Mouse (Mus musculus) lung, embryonic 14.5 days (tissue): Measurements from ENCODE around the gene Adamtsl5. TPM values are rescaled to one million over a fixed set of nuclear protein-coding genes. Genes with fewer than 3 reads are reported as not detected.

ENCODE experiments used
- ATAC-seq: fragments of 200-750 bp; cut with Nextera tagmentation; 2 replicates; pipeline ENCODE4 v1.8.0; 2017; ENCODE audit warnings: mild to moderate bottlenecking, moderate TSS enrichment, moderate library complexity; ENCODE audit not compliant: insufficient read depth
- DNase-seq: peaks from one replicate; pipeline ENCODE4 v3.0.0-alpha.2; 2015
- H3K27ac ChIP-seq: fragments of 300-500 bp; sonication (generic); 2 replicates; pipeline ENCODE4 v1.5.1; 2014; ENCODE audit warnings: low read depth, mild to moderate bottlenecking, moderate library complexity
- H3K27me3 ChIP-seq: fragments of 300-500 bp; sonication (generic); 2 replicates; pipeline ENCODE4 v1.6.1; 2014; ENCODE audit warnings: low read length, control low read depth; ENCODE audit not compliant: insufficient read depth
- H3K36me3 ChIP-seq: fragments of 300-500 bp; sonication (generic); 2 replicates; pipeline ENCODE4 v1.6.1; 2014; ENCODE audit warnings: control low read depth; ENCODE audit not compliant: insufficient read depth
- H3K4me1 ChIP-seq: fragments of 300-500 bp; sonication (generic); 2 replicates; pipeline ENCODE4 v1.6.1; 2014; ENCODE audit warnings: antibody characterized with exemption, control low read depth; ENCODE audit not compliant: insufficient read depth
- H3K4me2 ChIP-seq: fragments of 300-500 bp; sonication (generic); 2 replicates; pipeline ENCODE4 v1.6.1; 2014; ENCODE audit warnings: mild to moderate bottlenecking
- H3K4me3 ChIP-seq: fragments of 300-500 bp; sonication (generic); 2 replicates; pipeline ENCODE4 v1.5.1; 2014; ENCODE audit warnings: low read depth, low read length
- H3K9ac ChIP-seq: fragments of 300-500 bp; sonication (generic); 2 replicates; pipeline ENCODE4 v1.6.1; 2014
- H3K9me3 ChIP-seq: fragments of 300-500 bp; sonication (generic); 2 replicates; pipeline ENCODE4 v1.6.1; 2016; ENCODE audit warnings: low read depth, low read length, control low read depth
- CTCF ChIP-seq: IDR thresholded peaks from 2 replicates; pipeline ENCODE4 v1.5.1; 2016; ENCODE audit warnings: antibody characterized with exemption, low read depth
- WGBS: fragments of 180-500 bp; shearing (Covaris S2); extraction: QIAGEN DNeasy Blood & Tissue Kit; methylation state at CpG from one replicate; pipeline ENCODE4 v1.1.7; 2014; 5-methylcytosine and 5-hydroxymethylcytosine counted together
- polyA plus RNA-seq: library from polyadenylated mRNA; unstranded; fragments of >200 nt; fragmentation: Nextera tagmentation; extraction: Ambion mirVana; gene quantifications from 2 replicates; pipeline ENCODE4 v1.2.1, GENCODE M21; 2014

Adamtsl5 gene
- polyA plus RNA-seq, 1 experiment from 2014 or later = 0.68 TPM

- Histone ChIP-seq H3K27me3 (peaks cover 71% of the 10 kb centered on the region), H3K27ac (no peak overlapping the region), H3K36me3 (peaks cover 6% of the 10 kb centered on the region; the same call in 1 of the 2 replicates), H3K9me3 (no peaks in the 10 kb centered on the region), H3K4me2 (no peak overlapping the region), H3K9ac (no peak overlapping the region), H3K4me3 (no peak overlapping the region), H3K4me1 (no peaks in the 10 kb centered on the region)
- TF ChIP-seq CTCF = no peak
- 54% methylated on average over 54 of the region's 54 CpGs for WGBS
- ATAC-seq (no peak), DNase-seq (no peak)
Measured at GRCm38 (mm10) chr10:80312586-80313504, 35.4 kb downstream of the Adamtsl5 start.

GRCm38 (mm10) chr10:80311560-80311959 lies 36.7 kb downstream of the Adamtsl5 start:
- Histone ChIP-seq H3K4me2 (no peak overlapping the region), H3K27me3 (peaks cover 63% of the 10 kb centered on the region), H3K4me3 (no peak overlapping the region), H3K9ac (no peak overlapping the region), H3K4me1 (no peaks in the 10 kb centered on the region), H3K27ac (no peak overlapping the region), H3K36me3 (no peaks in the 10 kb centered on the region), H3K9me3 (no peaks in the 10 kb centered on the region)
- ATAC-seq = no peak
- no peak for TF ChIP-seq CTCF
- DNase-seq = no peak
- WGBS = 73% methylated on average over 16 of the region's 16 CpGs

- 8% methylated on average over 25 of the region's 25 CpGs for WGBS
- no peaks in the 10 kb centered on the region for H3K9me3 ChIP-seq
- DNase-seq = peak; percentile 55
- no peak for TF ChIP-seq CTCF
- H3K36me3 ChIP-seq = no peaks in the 10 kb centered on the region
- peaks cover 47% of the 10 kb centered on the region for H3K27me3 ChIP-seq
- 0 out of 2 replicates have a peak overlapping the region, but pooled peaks have one; percentile 5 for H3K9ac ChIP-seq
- ATAC-seq = no peak
- no peaks in the 10 kb centered on the region for H3K4me1 ChIP-seq
- H3K4me3 ChIP-seq = 0 out of 2 replicates have a peak overlapping the region, but pooled peaks have one; percentile 8
- H3K4me2 ChIP-seq = peak overlapping the region; percentile 43
- no peak overlapping the region for H3K27ac ChIP-seq
Measured at GRCm38 (mm10) chr10:80304862-80305261, 43.4 kb downstream of the Adamtsl5 start.

DNA sequence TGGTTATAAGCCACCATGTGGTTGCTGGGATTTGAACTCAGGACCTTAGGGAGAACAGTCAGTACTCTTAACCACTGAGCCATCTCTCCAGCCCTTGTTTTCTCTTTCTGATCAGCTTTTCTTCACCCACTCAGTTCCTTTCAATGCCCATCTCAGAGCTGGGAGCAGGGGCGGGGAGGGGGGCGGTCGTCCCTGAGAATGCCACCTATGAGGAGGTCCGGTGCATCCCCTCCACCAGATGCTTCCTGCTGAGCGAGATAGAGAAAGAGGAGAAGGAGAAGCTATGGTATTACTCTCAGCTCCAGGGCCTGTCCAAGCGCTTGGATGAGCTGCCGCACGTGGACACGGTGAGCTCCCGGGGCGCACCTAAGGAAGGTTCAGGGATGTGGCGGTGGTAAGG lies 43.8 kb downstream of the Adamtsl5 start:
- 0 out of 2 replicates have a peak overlapping the region, but pooled peaks have one; percentile 8 for H3K4me3 ChIP-seq
- no peaks in the 10 kb centered on the region for H3K4me1 ChIP-seq
- no peaks in the 10 kb centered on the region for H3K9me3 ChIP-seq
- H3K4me2 ChIP-seq = peak overlapping the region; percentile 43
- DNase-seq = no peak
- H3K27me3 ChIP-seq = peaks cover 51% of the 10 kb centered on the region
- 19% methylated on average over 12 of the region's 12 CpGs for whole genome bisulfite sequencing
- TF ChIP-seq CTCF = no peak
- ATAC-seq = no peak
- 0 out of 2 replicates have a peak overlapping the region, but pooled peaks have one; percentile 5 for H3K9ac ChIP-seq
- H3K36me3 ChIP-seq = no peaks in the 10 kb centered on the region
- H3K27ac ChIP-seq = no peak overlapping the region

DNA sequence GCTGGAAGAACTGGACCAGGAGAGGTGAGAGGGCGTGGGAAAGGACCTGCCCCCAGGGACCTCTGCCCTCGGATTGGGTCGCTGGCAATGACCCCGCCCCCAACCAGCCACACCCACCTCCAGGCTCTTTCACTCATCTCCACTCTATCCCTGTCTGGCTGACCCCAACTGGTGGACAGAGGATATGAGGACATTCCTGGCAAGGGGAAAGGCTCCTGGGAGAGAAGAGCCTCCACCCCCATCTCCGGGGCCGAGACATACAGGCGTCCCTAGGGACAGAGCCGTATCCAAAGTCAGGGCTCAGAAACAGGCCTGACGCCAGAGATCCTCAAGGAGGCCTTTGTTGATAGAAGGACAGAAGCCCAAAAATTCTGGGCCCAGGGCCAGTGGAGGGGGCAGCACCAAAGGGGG lies 45.7 kb downstream of the Adamtsl5 start:
- Histone ChIP-seq H3K27me3 (peaks cover 71% of the 10 kb centered on the region), H3K9me3 (no peaks in the 10 kb centered on the region), H3K4me3 (no peak overlapping the region), H3K9ac (no peak overlapping the region), H3K4me2 (peak overlapping the region; percentile 20; the same call in 1 of the 2 replicates), H3K4me1 (no peaks in the 10 kb centered on the region), H3K27ac (no peak overlapping the region), H3K36me3 (no peaks in the 10 kb centered on the region)
- WGBS = 10% methylated on average over 9 of the region's 9 CpGs
- DNase-seq (peak; percentile 80), ATAC-seq (peak; percentile 81)
- no peak for TF ChIP-seq CTCF

GRCm38 (mm10) chr10:80302082-80302355 lies 46.2 kb downstream of the Adamtsl5 start:
- no peaks in the 10 kb centered on the region for H3K4me1 ChIP-seq
- peak overlapping the region; percentile 20; the same call in 1 of the 2 replicates for H3K4me2 ChIP-seq
- H3K27me3 ChIP-seq = peaks cover 75% of the 10 kb centered on the region
- no peak for DNase-seq
- WGBS = 57% methylated on average over 5 of the region's 5 CpGs
- H3K9ac ChIP-seq = no peak overlapping the region
- TF ChIP-seq CTCF = no peak
- no peaks in the 10 kb centered on the region for H3K36me3 ChIP-seq
- no peak overlapping the region for H3K27ac ChIP-seq
- no peak for ATAC-seq
- no peaks in the 10 kb centered on the region for H3K9me3 ChIP-seq
- H3K4me3 ChIP-seq = no peak overlapping the region

- Histone ChIP-seq H3K9ac (no peak overlapping the region), H3K36me3 (no peaks in the 10 kb centered on the region), H3K27ac (no peak overlapping the region), H3K4me3 (no peak overlapping the region), H3K4me1 (no peaks in the 10 kb centered on the region), H3K27me3 (peaks cover 79% of the 10 kb centered on the region), H3K9me3 (no peaks in the 10 kb centered on the region), H3K4me2 (no peak overlapping the region)
- ATAC-seq (no peak), DNase-seq (no peak)
- no peak for TF ChIP-seq CTCF
- WGBS = 77% methylated on average over 10 of the region's 10 CpGs
Measured at GRCm38 (mm10) chr10:80301256-80302081, 46.7 kb downstream of the Adamtsl5 start.
